Mouse (Mus musculus) bone marrow macrophage, adult 2 months (primary cell): ENCODE measurements at regions not wholly inside any gene's neighbourhood (a gene's known extent, or its start where the extent isn't known, plus 50 kb on each side); places are given as distances from the start of the nearest gene placed in this dataset.

Source experiments
- CTCF ChIP-seq: IDR thresholded peaks from 2 replicates; pipeline ENCODE4 v1.5.1; 2012; ENCODE audit warnings: low read depth, mild to moderate bottlenecking, low read length, moderate library complexity
- POLR2A ChIP-seq: IDR thresholded peaks from 2 replicates; pipeline ENCODE4 v1.6.1; 2012; ENCODE audit warnings: mild to moderate bottlenecking, low read depth, low read length, borderline replicate concordance

- TF ChIP-seq CTCF (no peak), POLR2A (no peak)
Observed at GRCm38 (mm10) chr16:5382228-5382884, 126.6 kb upstream of the Eef2kmt start.
